Mouse (Mus musculus) CH12.LX (cell line): ENCODE data around the gene Rbm11. TPM values are rescaled to one million over a fixed set of nuclear protein-coding genes. Genes with fewer than 3 reads are reported as not detected.

Source experiments
- DNase-seq: peaks from one replicate; pipeline ENCODE4 v3.0.0-alpha.2; 2013; ENCODE audit errors: extremely low read depth
- H3K27ac ChIP-seq: 2 replicates; pipeline ENCODE4 v1.5.1; 2012; ENCODE audit warnings: low read depth, mild to moderate bottlenecking, control low read depth, moderate library complexity; ENCODE audit not compliant: insufficient read depth
- H3K27me3 ChIP-seq: replicated peaks from 2 replicates; pipeline ENCODE3; 2012; ENCODE audit warnings: inconsistent platforms
- H3K36me3 ChIP-seq, 2 experiments: replicated peaks in 1 of 2; 2 replicates each; pipeline versions ENCODE3 to v1.6.1; 2012; ENCODE audit warnings: inconsistent platforms in 1 of 2, low read length in 1 of 2, mild to moderate bottlenecking in 1 of 2, mixed read lengths in 1 of 2, moderate library complexity in 1 of 2; ENCODE audit not compliant: control insufficient read depth in 1 of 2, insufficient read depth in 1 of 2
- H3K4me1 ChIP-seq, 2 experiments: 2 replicates each; pipeline ENCODE4 v1.6.1; 2012; ENCODE audit warnings: inconsistent platforms in 1 of 2, moderate library complexity in 1 of 2; ENCODE audit not compliant: insufficient read depth in 2 of 2, control insufficient read depth in 1 of 2
- H3K4me2 ChIP-seq: 2 replicates; pipeline ENCODE4 v1.6.1; 2012; ENCODE audit warnings: low read depth, mild to moderate bottlenecking, control low read depth; ENCODE audit not compliant: poor library complexity, insufficient read depth, severe bottlenecking
- H3K4me3 ChIP-seq, 3 experiments: fragments of 150-350 bp in 1 of 3; sonication (generic) in 1 of 3; replicated peaks in 1 of 3; 2 replicates each; pipeline versions ENCODE3 to v1.5.1; 2011 to 2012; ENCODE audit warnings: low read depth in 2 of 3, low read length in 2 of 3, mild to moderate bottlenecking in 2 of 3, moderate library complexity in 2 of 3, control low read depth in 1 of 3, improper control_type of control experiment in 1 of 3, inconsistent platforms in 1 of 3, mixed read lengths in 1 of 3; ENCODE audit not compliant: poor library complexity in 1 of 3
- H3K79me2 ChIP-seq: replicated peaks from 2 replicates; pipeline ENCODE4 v1.6.1; 2012; ENCODE audit warnings: mild to moderate bottlenecking, moderate library complexity; ENCODE audit not compliant: control insufficient read depth, poor library complexity, insufficient read depth, severe bottlenecking; ENCODE audit errors: extremely low read depth
- H3K9ac ChIP-seq: 2 replicates; pipeline ENCODE4 v1.6.1; 2012; ENCODE audit warnings: low read depth, mild to moderate bottlenecking, control low read depth, moderate library complexity; ENCODE audit not compliant: insufficient read depth
- H3K9me3 ChIP-seq: replicated peaks from 2 replicates; pipeline ENCODE3; 2012; ENCODE audit warnings: low read length, inconsistent platforms, mixed read lengths
- BHLHE40 ChIP-seq: IDR thresholded peaks from 2 replicates; pipeline ENCODE4 v1.6.1; 2011; ENCODE audit warnings: mild to moderate bottlenecking, low read depth, low read length, improper control_type of control experiment
- CHD1 ChIP-seq: IDR thresholded peaks from 2 replicates; pipeline ENCODE4 v1.6.1; 2012; ENCODE audit warnings: low read depth, low read length, improper control_type of control experiment, inconsistent platforms
- CHD2 ChIP-seq: IDR thresholded peaks from 2 replicates; pipeline ENCODE4 v1.6.1; 2011; ENCODE audit warnings: low read length, improper control_type of control experiment
- ETS1 ChIP-seq: conservative IDR thresholded peaks from 2 replicates; pipeline ENCODE4 v1.6.1; 2012; ENCODE audit warnings: low read depth, mild to moderate bottlenecking, inconsistent platforms, low read length, improper control_type of control experiment, moderate library complexity
- HCFC1 ChIP-seq: IDR thresholded peaks from 2 replicates; pipeline ENCODE4 v1.6.1; 2012; ENCODE audit warnings: low read depth, mild to moderate bottlenecking, inconsistent platforms, low read length, improper control_type of control experiment
- IRF4 ChIP-seq: IDR thresholded peaks from 2 replicates; pipeline ENCODE4 v1.6.1; 2014; ENCODE audit warnings: low read depth, mild to moderate bottlenecking, inconsistent platforms, low read length, improper control_type of control experiment
- JUN ChIP-seq: IDR thresholded peaks from 2 replicates; pipeline ENCODE4 v1.6.1; 2011; ENCODE audit warnings: low read depth, mild to moderate bottlenecking, low read length, improper control_type of control experiment, moderate library complexity; ENCODE audit not compliant: insufficient read depth
- JUND ChIP-seq: conservative IDR thresholded peaks from 2 replicates; pipeline ENCODE4 v1.6.1; 2011; ENCODE audit warnings: low read depth, low read length, improper control_type of control experiment
- MAFK ChIP-seq: IDR thresholded peaks from 2 replicates; pipeline ENCODE4 v1.6.1; 2011; ENCODE audit warnings: low read length, improper control_type of control experiment; ENCODE audit not compliant: insufficient replicate concordance
- MAX ChIP-seq: IDR thresholded peaks from 2 replicates; pipeline ENCODE4 v1.6.1; 2011; ENCODE audit warnings: low read length, improper control_type of control experiment
- MAZ ChIP-seq: IDR thresholded peaks from 2 replicates; pipeline ENCODE4 v1.6.1; 2012; ENCODE audit warnings: low read depth, mild to moderate bottlenecking, inconsistent platforms, low read length, improper control_type of control experiment, moderate library complexity
- MEF2A ChIP-seq: IDR thresholded peaks from 2 replicates; pipeline ENCODE4 v1.6.1; 2014; ENCODE audit warnings: low read depth, mild to moderate bottlenecking, inconsistent platforms, low read length, improper control_type of control experiment, borderline replicate concordance
- MYC ChIP-seq: IDR thresholded peaks from 2 replicates; pipeline ENCODE4 v1.6.1; 2011; ENCODE audit warnings: low read depth, mild to moderate bottlenecking, improper control_type of control experiment, low read length
- NELFE ChIP-seq: IDR thresholded peaks from 2 replicates; pipeline ENCODE4 v1.6.1; 2011; ENCODE audit warnings: low read depth, low read length, improper control_type of control experiment
- PAX5 ChIP-seq: IDR thresholded peaks from 2 replicates; pipeline ENCODE4 v1.6.1; 2012; ENCODE audit warnings: low read length, inconsistent platforms, mixed read lengths
- RCOR1 ChIP-seq: conservative IDR thresholded peaks from 2 replicates; pipeline ENCODE4 v1.6.1; 2012; ENCODE audit warnings: low read depth, mild to moderate bottlenecking, inconsistent platforms, low read length, improper control_type of control experiment
- SIN3A ChIP-seq: IDR thresholded peaks from 2 replicates; pipeline ENCODE4 v1.6.1; 2012; ENCODE audit warnings: low read length, improper control_type of control experiment, inconsistent platforms
- TCF12 ChIP-seq: IDR thresholded peaks from 2 replicates; pipeline ENCODE4 v1.6.1; 2014; ENCODE audit warnings: low read depth, mild to moderate bottlenecking, inconsistent platforms, low read length, improper control_type of control experiment
- USF1 ChIP-seq: IDR thresholded peaks from 2 replicates; pipeline ENCODE4 v1.6.1; 2014; ENCODE audit warnings: low read depth, mild to moderate bottlenecking, inconsistent platforms, low read length, improper control_type of control experiment
- USF2 ChIP-seq: conservative IDR thresholded peaks from 2 replicates; pipeline ENCODE4 v1.6.1; 2011; ENCODE audit warnings: low read depth, low read length, improper control_type of control experiment
- ZC3H11A ChIP-seq: IDR thresholded peaks from 2 replicates; pipeline ENCODE4 v1.6.1; 2012; ENCODE audit warnings: low read depth, mild to moderate bottlenecking, inconsistent platforms, low read length, improper control_type of control experiment
- ZKSCAN1 ChIP-seq: IDR thresholded peaks from 2 replicates; pipeline ENCODE4 v1.6.1; 2012; ENCODE audit warnings: low read depth, inconsistent platforms, low read length, improper control_type of control experiment, borderline replicate concordance
- ZNF384 ChIP-seq: IDR thresholded peaks from 2 replicates; pipeline ENCODE4 v1.6.1; 2012; ENCODE audit warnings: low read depth, low read length, improper control_type of control experiment, inconsistent platforms
- dilution Hi-C: fragments of 300-500 bp; cut with MboI; formaldehyde crosslinking; loops from 2 replicates; pipeline ENCODE4 v1.14.3; 2020; ENCODE audit warnings: low sequenced_read_pairs; ENCODE audit not compliant: extremely low pct_unique_long_range_greater_than_20kb, extremely low pct_ligation_motif_present
- in situ Hi-C: fragments of 300-500 bp; cut with MboI; formaldehyde crosslinking; loops from 3 replicates; pipeline ENCODE4 v1.14.3; 2019; ENCODE audit warnings: low sequenced_read_pairs, low pct_ligation_motif_present, low pct_unique_long_range_greater_than_20kb, mixed read lengths
- polyA plus RNA-seq: library from polyadenylated mRNA; unstranded; fragments of >175 nt; gene quantifications from 2 replicates; pipeline ENCODE4 v1.2.1, GENCODE M21; 2012; ENCODE audit warnings: low read depth; ENCODE audit not compliant: insufficient read length
- total RNA-seq, 2 experiments: library from RNA; depleted of rRNA; stranded (reverse); fragments of 300-350 nt in 1 of 2; fragments of >200 nt in 1 of 2; gene quantifications; 2 replicates each; pipeline ENCODE4 v1.2.3; 2012 to 2014

The Rbm11 gene
- total RNA-seq (2012; rRNA removed) (not detected in 2 replicates), total RNA-seq (2014; rRNA removed) (not detected in 2 replicates), polyA plus RNA-seq (not detected in 2 replicates)

DNA sequence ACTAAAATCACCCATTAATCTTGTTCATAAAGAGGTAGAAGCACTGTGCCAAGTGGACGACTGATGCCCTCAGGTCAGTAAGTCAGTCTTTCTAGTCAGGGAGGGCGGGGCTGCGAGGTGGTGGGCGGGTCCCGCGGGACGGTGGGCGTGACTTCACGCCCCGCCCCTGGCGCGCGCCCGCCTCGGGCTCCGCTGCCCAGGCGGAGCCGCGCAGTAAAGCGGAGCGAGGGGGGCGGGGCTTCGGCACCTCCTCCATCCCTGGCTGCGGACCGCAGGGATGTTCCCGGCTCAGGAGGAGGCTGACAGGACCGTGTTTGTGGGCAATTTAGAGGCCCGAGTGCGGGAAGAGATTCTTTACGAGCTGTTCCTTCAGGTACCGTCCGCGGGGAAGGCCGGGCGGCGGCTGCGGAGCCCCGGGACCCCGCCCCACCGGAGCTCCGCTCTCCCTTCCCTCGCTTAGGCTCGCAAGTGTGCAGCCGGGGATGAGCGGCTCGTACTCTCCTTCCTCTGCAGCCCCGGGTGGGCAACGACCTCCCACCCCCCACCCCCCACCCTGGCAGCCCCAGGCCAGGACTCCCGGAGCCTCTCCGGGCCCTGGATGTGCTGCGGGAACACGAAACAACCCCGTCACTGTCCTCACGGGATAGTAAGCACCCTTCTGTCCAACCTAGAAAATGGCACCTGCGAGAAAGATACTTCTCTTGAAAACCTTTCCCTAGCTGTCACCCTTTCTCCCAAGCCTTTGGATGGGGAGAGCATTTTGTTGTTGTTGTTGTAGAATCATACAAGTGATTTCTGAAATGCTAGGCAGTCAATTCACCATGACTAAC lies at the start of gene Rbm11:
TSS of gene Rbm11 (plus strand) at position 174 of the 830 bp plus-strand sequence.
- no peak for DNase-seq
- H3K36me3 ChIP-seq, result no peaks in the 10 kb centered on the region
- dilution Hi-C loops, result no loop called here
- no peak within 1 kb of the TSS for H3K4me3 ChIP-seq
- H3K27ac ChIP-seq, result no peak within 1 kb of the TSS
- in situ Hi-C loops, result no loop called here
- H3K4me2 ChIP-seq, result no peak within 1 kb of the TSS
- no peak within 1 kb of the TSS for H3K9ac ChIP-seq
- peaks cover 61% of the 10 kb centered on the region for H3K9me3 ChIP-seq
- TF ChIP-seq JUND (no peak), USF1 (no peak), ZNF384 (no peak), RCOR1 (no peak), TCF12 (no peak), USF2 (no peak), IRF4 (no peak), MAFK (no peak), HCFC1 (no peak), PAX5 (no peak), NELFE (no peak), SIN3A (no peak), ETS1 (no peak), CHD2 (no peak), MYC (no peak), ZKSCAN1 (no peak), JUN (no peak)
- TF ChIP-seq, all 38 proteins: peak for 0
- no peaks in the 10 kb centered on the region for H3K4me1 ChIP-seq
- H3K79me2 ChIP-seq, result no peaks in the 10 kb centered on the region
- no peaks in the 10 kb centered on the region for H3K27me3 ChIP-seq

GRCm38 (mm10) chr16:75545310-75545709 lies 47.3 kb upstream of the Rbm11 start:
- Histone ChIP-seq H3K4me1 (no peaks in the 10 kb centered on the region), H3K9me3 (peaks cover 35% of the 10 kb centered on the region), H3K36me3 (no peaks in the 10 kb centered on the region), H3K27me3 (no peaks in the 10 kb centered on the region), H3K9ac (no peak overlapping the region), H3K27ac (no peak overlapping the region), H3K79me2 (no peaks in the 10 kb centered on the region; the same call in 1 of the 2 replicates), H3K4me3 (no peak overlapping the region), H3K4me2 (no peak overlapping the region)
- dilution Hi-C loops, result no loop called here
- DNase-seq, result no peak
- TF ChIP-seq MAZ, result no peak
- TF ChIP-seq CHD1, result no peak
- TF ChIP-seq MAX, result no peak
- TF ChIP-seq ZC3H11A, result no peak
- no peak for TF ChIP-seq BHLHE40
- TF ChIP-seq IRF4, result no peak
- TF ChIP-seq MEF2A, result no peak
- in situ Hi-C loops, result no loop called here
